Mouse (Mus musculus) embryonic facial prominence, embryonic 13.5 days (tissue): Measurements from ENCODE around the gene Gm382. TPM values are rescaled to one million over a fixed set of nuclear protein-coding genes. Genes with fewer than 3 reads are reported as not detected.

Experiments used
- ATAC-seq: fragments of 200-750 bp; cut with Nextera tagmentation; 2 replicates; pipeline ENCODE4 v1.8.0; 2017; ENCODE audit warnings: low read depth; ENCODE audit not compliant: insufficient number of reproducible peaks, insufficient read depth, low FRiP score, low TSS enrichment
- H3K27ac ChIP-seq: fragments of 300-500 bp; sonication (generic); 2 replicates; pipeline ENCODE4 v1.5.1; 2015; ENCODE audit warnings: moderate library complexity, mild to moderate bottlenecking, inconsistent platforms
- H3K27me3 ChIP-seq: fragments of 300-500 bp; sonication (generic); 2 replicates; pipeline ENCODE4 v1.6.1; 2015; ENCODE audit warnings: mild to moderate bottlenecking, inconsistent platforms
- H3K36me3 ChIP-seq: fragments of 300-500 bp; sonication (generic); 2 replicates; pipeline ENCODE4 v1.6.1; 2015; ENCODE audit warnings: mild to moderate bottlenecking, inconsistent platforms
- H3K4me1 ChIP-seq: fragments of 300-500 bp; sonication (generic); 2 replicates; pipeline ENCODE4 v1.6.1; 2015; ENCODE audit warnings: inconsistent platforms
- H3K4me2 ChIP-seq: fragments of 300-500 bp; sonication (generic); 2 replicates; pipeline ENCODE4 v1.6.1; 2015; ENCODE audit warnings: moderate library complexity, mild to moderate bottlenecking, inconsistent platforms
- H3K4me3 ChIP-seq: fragments of 300-500 bp; sonication (generic); 2 replicates; pipeline ENCODE4 v1.5.1; 2015; ENCODE audit warnings: mild to moderate bottlenecking, inconsistent platforms
- H3K9ac ChIP-seq: fragments of 300-500 bp; sonication (generic); 2 replicates; pipeline ENCODE4 v1.6.1; 2015; ENCODE audit warnings: mild to moderate bottlenecking, inconsistent platforms
- H3K9me3 ChIP-seq: fragments of 300-500 bp; sonication (generic); 2 replicates; pipeline ENCODE4 v1.6.1; 2016; ENCODE audit warnings: inconsistent platforms
- WGBS: fragments of 180-500 bp; shearing (Covaris S2); methylation state at CpG from one replicate; pipeline ENCODE4 v1.1.7; 2015; ENCODE audit warnings: mixed read lengths; 5-methylcytosine and 5-hydroxymethylcytosine counted together
- polyA plus RNA-seq: library from polyadenylated mRNA; unstranded; fragments of >200 nt; fragmentation: Nextera tagmentation; extraction: Ambion mirVana; gene quantifications from 2 replicates; pipeline ENCODE4 v1.2.1, GENCODE M21; 2015

Gene Gm382
- polyA plus RNA-seq, result not detected in 2 replicates

GRCm38 (mm10) chrX:127039672-127040071 is at the start of gene Gm382:
Gene Gm382 (plus strand): TSS chrX:127039972.
- 88% methylated on average over 1 of the region's 1 CpGs for WGBS

GRCm38 (mm10) chrX:127070179-127070578 is 30.4 kb downstream of the Gm382 start:
- ATAC-seq, result no peak
- H3K4me3 ChIP-seq, result no peak overlapping the region
- no peaks in the 10 kb centered on the region for H3K9me3 ChIP-seq
- no peaks in the 10 kb centered on the region for H3K4me1 ChIP-seq
- no peaks in the 10 kb centered on the region for H3K27me3 ChIP-seq
- H3K4me2 ChIP-seq, result no peak overlapping the region
- H3K27ac ChIP-seq, result no peak overlapping the region
- WGBS, result 81% methylated on average over 2 of the region's 2 CpGs
- no peak overlapping the region for H3K9ac ChIP-seq
- no peaks in the 10 kb centered on the region for H3K36me3 ChIP-seq

More at GRCm38 (mm10) chrX:127039672-127040071, at the start of gene Gm382:
- Histone ChIP-seq H3K27me3 (no peaks in the 10 kb centered on the region), H3K4me1 (no peaks in the 10 kb centered on the region), H3K9me3 (no peaks in the 10 kb centered on the region), H3K4me2 (no peak within 1 kb of the TSS), H3K27ac (no peak within 1 kb of the TSS), H3K36me3 (no peaks in the 10 kb centered on the region), H3K9ac (no peak within 1 kb of the TSS), H3K4me3 (no peak within 1 kb of the TSS)
- ATAC-seq, result no peak

GRCm38 (mm10) chrX:127091282-127091681 is 51.5 kb downstream of the Gm382 start:
- H3K27me3 ChIP-seq, result no peaks in the 10 kb centered on the region
- no peak overlapping the region for H3K4me2 ChIP-seq
- 74% methylated on average over 2 of the region's 2 CpGs for WGBS
- H3K4me3 ChIP-seq, result no peak overlapping the region
- no peak for ATAC-seq
- H3K4me1 ChIP-seq, result no peaks in the 10 kb centered on the region
- no peaks in the 10 kb centered on the region for H3K9me3 ChIP-seq
- no peak overlapping the region for H3K9ac ChIP-seq
- no peaks in the 10 kb centered on the region for H3K36me3 ChIP-seq
- H3K27ac ChIP-seq, result no peak overlapping the region

DNA sequence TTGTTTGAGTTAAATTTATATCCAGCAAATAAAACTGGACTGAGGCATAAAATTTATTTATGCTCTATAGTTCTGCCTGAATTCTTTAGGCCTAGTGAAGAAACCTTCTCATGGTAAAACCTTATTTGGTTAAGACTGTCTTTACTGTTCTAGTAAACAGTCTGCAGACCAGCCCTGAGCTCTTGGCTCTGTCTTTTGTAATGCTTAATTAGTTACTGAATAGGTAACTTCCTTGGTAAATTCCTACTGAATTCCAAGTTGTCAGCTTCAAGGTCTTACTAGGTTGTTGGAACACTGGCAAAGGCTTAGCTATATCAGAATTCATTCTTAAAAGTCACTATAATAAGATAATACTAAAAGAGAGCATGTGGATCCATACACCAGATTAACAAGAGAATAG is 53.3 kb downstream of the Gm382 start:
- ATAC-seq, result no peak
- H3K4me1 ChIP-seq, result no peaks in the 10 kb centered on the region

DNA sequence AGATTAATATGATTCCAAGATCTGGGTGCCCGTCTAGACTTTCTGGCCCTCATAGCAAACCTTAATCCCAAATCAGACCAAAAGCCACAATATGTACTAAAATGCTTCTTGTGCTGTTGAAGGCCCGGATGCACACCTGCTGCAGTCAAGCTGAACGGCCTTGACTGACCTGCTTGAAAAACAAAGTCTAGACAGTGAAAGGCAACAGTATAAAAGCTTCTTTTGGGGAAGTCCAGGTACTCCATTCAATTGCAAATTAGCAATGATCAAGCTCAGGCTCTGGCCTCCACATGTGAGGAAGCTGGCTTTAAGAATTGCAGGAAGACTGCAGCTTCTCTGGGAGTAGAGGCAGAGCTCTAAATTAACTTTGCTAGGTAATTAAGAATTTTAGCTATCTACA is 54.2 kb downstream of the Gm382 start:
- no peaks in the 10 kb centered on the region for H3K36me3 ChIP-seq
- H3K4me1 ChIP-seq, result no peaks in the 10 kb centered on the region
- no peak overlapping the region for H3K4me2 ChIP-seq
- no peak for ATAC-seq
- H3K27me3 ChIP-seq, result no peaks in the 10 kb centered on the region
- H3K9ac ChIP-seq, result no peak overlapping the region
- H3K9me3 ChIP-seq, result no peaks in the 10 kb centered on the region
- H3K4me3 ChIP-seq, result no peak overlapping the region
- no peak overlapping the region for H3K27ac ChIP-seq
- WGBS, result 78% methylated on average over 3 of the region's 3 CpGs

More for the DNA sequence above, 53.3 kb downstream of the Gm382 start:
- Histone ChIP-seq H3K27me3 (no peaks in the 10 kb centered on the region), H3K4me3 (no peak overlapping the region), H3K36me3 (no peaks in the 10 kb centered on the region), H3K4me2 (no peak overlapping the region), H3K9me3 (no peaks in the 10 kb centered on the region), H3K9ac (no peak overlapping the region), H3K27ac (no peak overlapping the region)

DNA sequence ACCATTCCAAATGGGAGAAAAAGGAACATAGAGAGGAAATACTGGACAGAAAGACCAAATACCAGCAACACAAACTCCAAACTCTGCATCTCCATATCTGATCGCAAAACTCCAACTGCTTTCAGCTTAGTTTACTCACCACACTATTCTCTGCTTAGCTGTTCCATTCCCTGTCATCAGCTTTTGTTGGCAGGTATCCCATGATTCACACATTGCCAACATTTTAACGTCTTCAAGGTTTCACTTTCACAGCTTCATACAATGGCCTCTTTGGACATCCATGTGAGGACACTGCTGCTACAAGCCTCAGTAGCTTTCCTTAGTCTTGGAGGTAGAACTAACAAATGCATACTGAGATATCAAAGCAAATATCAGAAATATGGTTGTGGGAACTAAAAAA is 64.6 kb downstream of the Gm382 start:
- no peaks in the 10 kb centered on the region for H3K36me3 ChIP-seq
- H3K4me1 ChIP-seq, result no peaks in the 10 kb centered on the region
- no peaks in the 10 kb centered on the region for H3K9me3 ChIP-seq
- H3K9ac ChIP-seq, result no peak overlapping the region
- H3K27ac ChIP-seq, result no peak overlapping the region
- no peak overlapping the region for H3K4me2 ChIP-seq
- no peak overlapping the region for H3K4me3 ChIP-seq
- no peaks in the 10 kb centered on the region for H3K27me3 ChIP-seq
- ATAC-seq, result no peak
- 84% methylated on average over 2 of the region's 2 CpGs for WGBS

Other genes starting within 250 kb of the Gm382 start
- gene 4932411N23Rik, start 224.1 kb upstream of the Gm382 start, polyA plus RNA-seq, result not detected in 2 replicates